Mouse (Mus musculus): ENCODE data around the gene Slc35b3.

- TF ChIP-seq CTCF (IDR thresholded peaks at IDR 0.05; ENCODE audit: borderline replicate concordance, insufficient read depth, low read depth, low read length) (no peak), POLR2A (IDR thresholded peaks at IDR 0.05; ENCODE audit: borderline replicate concordance, insufficient read depth, low read length) (no peak)
Observed at GRCm38 (mm10) chr13:38966922-38967448, 6.3 kb upstream of the Slc35b3 start.
